Mouse (Mus musculus): ENCODE measurements at regions not wholly inside any gene's neighbourhood (a gene's known extent, or its start where the extent isn't known, plus 50 kb on each side); places are given as distances from the start of the nearest gene placed in this dataset.

GRCm38 (mm10) chr10:67473016-67473415 lies 62.3 kb upstream of the Egr2 start:
- TF ChIP-seq POLR2A (IDR thresholded peaks at IDR 0.05; ENCODE audit: low read depth, low read length) (no peak), CTCF (IDR thresholded peaks at IDR 0.05; ENCODE audit: borderline replicate concordance, insufficient read depth, low read length) (no peak)
